In the genomic region with DNA sequence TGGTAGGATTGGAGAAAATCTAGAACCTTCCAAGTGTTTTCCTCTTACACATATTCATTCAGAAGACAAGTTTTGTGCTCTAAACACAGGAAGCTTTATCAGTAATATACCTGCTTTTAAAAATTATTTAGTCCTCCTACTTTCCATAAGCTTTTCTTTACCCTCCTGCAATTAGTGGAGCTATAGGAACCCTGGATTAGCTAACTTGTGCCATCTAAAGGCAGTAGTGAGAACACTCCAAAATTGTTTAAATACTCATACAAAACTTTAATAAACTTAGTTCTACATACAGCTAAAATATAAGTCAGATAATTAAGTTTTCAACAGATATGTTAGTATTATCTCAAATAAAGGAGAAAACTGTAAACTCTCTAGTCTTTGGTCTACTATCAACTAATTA, we compare ENCODE assay signal across 13 mouse cellular contexts.
A peak's percentile ranks its signal among the peaks of the same experiment; 100 is the strongest.
DNase-seq lines count a peak whose midpoint lies in the region; ATAC-seq and TF ChIP-seq lines count a peak whose summit lies in the region.
"Had no signal": no experiment of that assay in that cellular context is flagged by ENCODE, and none has a peak within 500 bp of the region (broad histone marks: within the 10 kb centered on the region; RNA-seq: fewer than 3 reads in every experiment).

No protein-coding gene starts in this region.

- no peaks in the 10 kb centered on the region for H3K36me3 ChIP-seq in limb, embryonic 14.5 days (ENCODE audit: control insufficient read depth, insufficient read depth, low read length)
- H3K36me3 ChIP-seq in limb, embryonic 10.5 days = no peaks in the 10 kb centered on the region
- H3K36me3 ChIP-seq: heart, embryonic 15.5 days had no signal

- H3K4me3 ChIP-seq in gastrocnemius, adult 2 months = no peak overlapping the region
- no peak overlapping the region for H3K4me3 ChIP-seq in limb, embryonic 14.5 days (replicated peaks; ENCODE audit: low read length)
- H3K4me3 ChIP-seq in limb, embryonic 10.5 days = no peak overlapping the region
- H3K4me3 ChIP-seq: heart, embryonic 15.5 days had no signal

- H3K4me2 ChIP-seq in limb, embryonic 14.5 days (replicated peaks; ENCODE audit: low read depth, low read length, severe bottlenecking) = no peak overlapping the region
- H3K4me2 ChIP-seq: heart, embryonic 15.5 days had no signal

- no peak overlapping the region for H3K27ac ChIP-seq in gastrocnemius, adult 2 months
- no peak overlapping the region for H3K27ac ChIP-seq in limb, embryonic 14.5 days (replicated peaks; ENCODE audit: low read depth, low read length)
- no peak overlapping the region for H3K27ac ChIP-seq in limb, embryonic 10.5 days
- H3K27ac ChIP-seq: heart, embryonic 15.5 days; macrophage had no signal

- TF ChIP-seq CTCF in gastrocnemius, adult 2 months (IDR thresholded peaks at IDR 0.05) = peak; percentile 37

- no peaks in the 10 kb centered on the region for H3K27me3 ChIP-seq in limb, embryonic 14.5 days (ENCODE audit: control insufficient read depth, insufficient read depth, low read length)
- H3K27me3 ChIP-seq in limb, embryonic 10.5 days (ENCODE audit: low read depth, poor library complexity, severe bottlenecking) = no peaks in the 10 kb centered on the region
- H3K27me3 ChIP-seq: heart, embryonic 15.5 days had no signal

- H3K9me3 ChIP-seq in limb, embryonic 14.5 days (ENCODE audit: control insufficient read depth, low read length) = no peaks in the 10 kb centered on the region
- no peaks in the 10 kb centered on the region for H3K9me3 ChIP-seq in limb, embryonic 10.5 days (replicated peaks)
- H3K9me3 ChIP-seq: heart, embryonic 15.5 days had no signal

- no peak overlapping the region for H3K9ac ChIP-seq in limb, embryonic 14.5 days (ENCODE audit: low read depth, low read length, severe bottlenecking)
- H3K9ac ChIP-seq: heart, embryonic 15.5 days had no signal

- DNase-seq in gastrocnemius, adult 2 months = no peak
- DNase-seq in gastrocnemius, postnatal 4 days (ENCODE audit: low spot score in 2 of 2) = no peak
- peak; percentile 54 for DNase-seq in limb, embryonic 14.5 days (ENCODE audit: low spot score)
- no peak for DNase-seq in limb, embryonic 10.5 days (ENCODE audit: low spot score)
- DNase-seq in A20 (ENCODE audit: low read depth, low spot score) = peak; percentile 2
- peak; percentile 24 for DNase-seq in embryo, embryonic 10.5 days (ENCODE audit: low spot score)
- DNase-seq in ovary, postnatal 14 days (ENCODE audit: low spot score) = no peak
- DNase-seq: cerebellum, postnatal 25 days; gastrocnemius, postnatal 14 days; right cerebral cortex, postnatal 4 days had no signal

- intact Hi-C loops in gastrocnemius, adult 2 months (cut with DNase I) = no loop called here

- ATAC-seq in limb, embryonic 14.5 days (ENCODE audit: low FRiP score, low read depth) = no peak
- no peak for ATAC-seq in CD4-positive, CD25-positive, alpha-beta regulatory T cell, adult 4 months

- TF ChIP-seq POLR2A in limb, embryonic 14.5 days (IDR thresholded peaks at IDR 0.05; ENCODE audit: borderline replicate concordance, extremely low read depth, insufficient read depth, insufficient read length) = no peak

- no peaks in the 10 kb centered on the region for H3K4me1 ChIP-seq in limb, embryonic 14.5 days (ENCODE audit: control insufficient read depth, insufficient read depth, low read length)
- no peaks in the 10 kb centered on the region for H3K4me1 ChIP-seq in limb, embryonic 10.5 days
- H3K4me1 ChIP-seq: heart, embryonic 15.5 days had no signal

Comparison
In these comparisons a context has a peak if more than half of its experiments do, and no peak if none do; other contexts are left out.
1. DNase-seq: peak in limb, embryonic 14.5 days (single experiment), A20 (single experiment) and embryo, embryonic 10.5 days (single experiment); none in gastrocnemius, adult 2 months (single experiment), gastrocnemius, postnatal 4 days (0 of 2), limb, embryonic 10.5 days (single experiment) and ovary, postnatal 14 days (single experiment).